Mouse (Mus musculus): ENCODE results near the gene Sec16a. TPM values are rescaled to one million over a fixed set of nuclear protein-coding genes. Genes with fewer than 3 reads are reported as not detected.
"Not testable (repeated sequence)": the region's sequence is repeated elsewhere in the genome, so short reads cannot be mapped to it uniquely, and the experiment has no call there.

Gene Sec16a
- polyA plus RNA-seq, 1 experiment from 2014 or later, result 37.1 TPM

DNA sequence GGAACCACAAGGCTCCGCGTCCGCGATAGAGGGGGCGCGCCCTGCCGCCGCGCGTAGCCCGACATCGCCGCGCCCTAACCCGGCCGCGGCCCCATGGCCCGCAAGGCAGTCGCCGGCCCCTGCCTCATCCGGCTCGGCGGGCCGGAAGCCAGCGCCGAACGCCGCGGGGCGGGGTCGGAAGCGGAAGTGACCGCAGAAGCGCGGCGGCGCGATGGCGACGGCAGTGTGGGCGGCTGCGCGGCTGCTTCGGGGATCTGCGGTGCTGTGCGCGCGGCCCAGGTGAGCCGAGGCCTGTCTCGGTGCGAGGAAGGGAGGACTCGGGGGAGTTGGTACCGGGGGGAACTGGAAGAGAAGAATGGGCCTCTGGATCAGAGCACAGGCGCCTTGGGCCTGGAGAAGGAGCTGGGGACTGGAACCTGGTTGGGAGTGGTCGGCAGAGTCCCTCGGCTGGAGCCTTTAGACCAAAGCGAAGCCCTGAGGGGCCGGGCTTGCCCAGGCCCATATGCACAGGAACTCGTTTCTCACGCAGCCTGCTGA lies 55.8 kb downstream of the Sec16a start, which contains the start of the genes Entr1 and Pmpca:
Entr1 (minus strand) TSS at position 163 of the 537 bp plus-strand sequence.
Pmpca (plus strand) TSS at position 186 of the 537 bp plus-strand sequence.
- Histone ChIP-seq H3K36me3 (peaks cover 77% of the 10 kb centered on the region), H3K9me3 (replicated peaks) (no peaks in the 10 kb centered on the region), H3K27me3 (ENCODE audit: low read depth, poor library complexity, severe bottlenecking) (no peaks in the 10 kb centered on the region), H3K27ac (peak within 1 kb of the TSS; percentile 89), H3K4me1 (peaks cover 27% of the 10 kb centered on the region), H3K4me3 (peak within 1 kb of the TSS; percentile 98)
- DNase-seq (ENCODE audit: low spot score), result peak; percentile 91
- WGBS, result under 1% methylated on average over 60 of the region's 60 CpGs

- Histone ChIP-seq H3K9me3 (replicated peaks) (no peaks in the 10 kb centered on the region), H3K27ac (peak overlapping the region; percentile 89), H3K27me3 (ENCODE audit: low read depth, poor library complexity, severe bottlenecking) (no peaks in the 10 kb centered on the region), H3K4me1 (peaks cover 27% of the 10 kb centered on the region), H3K36me3 (peaks cover 77% of the 10 kb centered on the region), H3K4me3 (peak overlapping the region; percentile 98)
- 1% methylated on average over 45 of the region's 45 CpGs for WGBS
- no peak for DNase-seq (ENCODE audit: low spot score)
These were observed 56.3 kb downstream of the Sec16a start for GRCm38 (mm10) chr2:26388682-26389153.

GRCm38 (mm10) chr2:26387713-26388112 lies 57.3 kb downstream of the Sec16a start:
- peak overlapping the region; percentile 98 for H3K4me3 ChIP-seq
- WGBS, result 91% methylated on average over 3 of the region's 3 CpGs
- H3K9me3 ChIP-seq (replicated peaks), result no peaks in the 10 kb centered on the region
- H3K27ac ChIP-seq, result no peak overlapping the region
- peaks cover 27% of the 10 kb centered on the region for H3K4me1 ChIP-seq
- peaks cover 77% of the 10 kb centered on the region for H3K36me3 ChIP-seq
- no peak for DNase-seq (ENCODE audit: low spot score)
- no peaks in the 10 kb centered on the region for H3K27me3 ChIP-seq (ENCODE audit: low read depth, poor library complexity, severe bottlenecking)

GRCm38 (mm10) chr2:26380871-26381270 lies 64.1 kb downstream of the Sec16a start:
- H3K27me3 ChIP-seq (ENCODE audit: low read depth, poor library complexity, severe bottlenecking); H3K4me1 ChIP-seq; H3K9me3 ChIP-seq (replicated peaks); DNase-seq (ENCODE audit: low spot score): not testable (repeated sequence)
- whole genome bisulfite sequencing, result 39% methylated on average over 6 of the region's 6 CpGs
- H3K4me3 ChIP-seq, result peak overlapping the region; percentile 77
- peak overlapping the region; percentile 78 for H3K27ac ChIP-seq
- peaks cover 76% of the 10 kb centered on the region for H3K36me3 ChIP-seq

GRCm38 (mm10) chr2:26380131-26380771 lies 64.8 kb downstream of the Sec16a start, which contains the start of gene Snapc4:
TSS of gene Snapc4 (minus strand) at chr2:26380653.
- H3K27ac ChIP-seq, result peak within 1 kb of the TSS; percentile 78
- peak within 1 kb of the TSS; percentile 77 for H3K4me3 ChIP-seq
- under 1% methylated on average over 38 of the region's 38 CpGs for WGBS
- peak; percentile 93 for DNase-seq (ENCODE audit: low spot score)
- no peaks in the 10 kb centered on the region for H3K27me3 ChIP-seq (ENCODE audit: low read depth, poor library complexity, severe bottlenecking)
- H3K9me3 ChIP-seq (replicated peaks), result no peaks in the 10 kb centered on the region
- H3K4me1 ChIP-seq, result peaks cover 6% of the 10 kb centered on the region; the same call in 1 of the 2 replicates
- peaks cover 76% of the 10 kb centered on the region for H3K36me3 ChIP-seq

GRCm38 (mm10) chr2:26372396-26372795 lies 72.6 kb downstream of the Sec16a start:
- Histone ChIP-seq H3K27ac (no peak overlapping the region), H3K9me3 (replicated peaks) (no peaks in the 10 kb centered on the region), H3K27me3 (ENCODE audit: low read depth, poor library complexity, severe bottlenecking) (no peaks in the 10 kb centered on the region), H3K4me1 (no peaks in the 10 kb centered on the region), H3K36me3 (peaks cover 100% of the 10 kb centered on the region), H3K4me3 (no peak overlapping the region)
- DNase-seq (ENCODE audit: low spot score), result no peak
- WGBS, result 96% methylated on average over 8 of the region's 8 CpGs

GRCm38 (mm10) chr2:26368572-26368971 lies 76.4 kb downstream of the Sec16a start:
- Histone ChIP-seq H3K4me3 (no peak overlapping the region), H3K27me3 (ENCODE audit: low read depth, poor library complexity, severe bottlenecking) (no peaks in the 10 kb centered on the region), H3K36me3 (peaks cover 100% of the 10 kb centered on the region), H3K4me1 (no peaks in the 10 kb centered on the region), H3K27ac (no peak overlapping the region), H3K9me3 (replicated peaks) (no peaks in the 10 kb centered on the region)
- WGBS, result 94% methylated on average over 1 of the region's 1 CpGs
- no peak for DNase-seq (ENCODE audit: low spot score)

DNA sequence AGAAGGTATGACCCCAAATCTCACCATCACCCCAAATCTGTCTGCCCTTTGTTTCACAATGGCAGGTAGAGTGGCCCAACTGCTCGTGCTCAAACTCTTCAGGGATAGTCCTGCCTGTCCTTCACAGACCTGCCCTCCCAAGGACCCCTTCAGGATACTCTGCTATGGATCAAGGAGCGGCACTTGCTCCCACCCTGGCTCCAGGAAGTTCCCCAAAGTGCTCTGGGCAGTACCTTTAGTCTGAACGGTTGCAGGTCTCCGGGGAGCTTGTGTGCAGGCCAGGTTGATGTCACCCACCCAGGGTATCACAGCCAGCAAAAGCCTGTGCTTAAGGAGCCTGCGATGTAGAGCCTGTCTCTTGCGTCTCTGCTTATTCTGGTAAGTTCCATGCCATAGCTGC lies 77.1 kb downstream of the Sec16a start:
- no peak overlapping the region for H3K27ac ChIP-seq
- H3K9me3 ChIP-seq (replicated peaks), result no peaks in the 10 kb centered on the region
- no peaks in the 10 kb centered on the region for H3K4me1 ChIP-seq
- DNase-seq (ENCODE audit: low spot score), result no peak
- WGBS, result 93% methylated on average over 6 of the region's 6 CpGs
- H3K4me3 ChIP-seq, result no peak overlapping the region
- H3K36me3 ChIP-seq, result peaks cover 100% of the 10 kb centered on the region
- H3K27me3 ChIP-seq (ENCODE audit: low read depth, poor library complexity, severe bottlenecking), result no peaks in the 10 kb centered on the region

GRCm38 (mm10) chr2:26364738-26365465 lies 80.1 kb downstream of the Sec16a start:
- no peak overlapping the region for H3K4me3 ChIP-seq
- WGBS, result 91% methylated on average over 10 of the region's 10 CpGs
- H3K27ac ChIP-seq, result no peak overlapping the region
- peaks cover 85% of the 10 kb centered on the region for H3K36me3 ChIP-seq
- H3K4me1 ChIP-seq, result no peaks in the 10 kb centered on the region
- no peak for DNase-seq (ENCODE audit: low spot score)
- H3K27me3 ChIP-seq (ENCODE audit: low read depth, poor library complexity, severe bottlenecking), result no peaks in the 10 kb centered on the region
- H3K9me3 ChIP-seq (replicated peaks), result no peaks in the 10 kb centered on the region

DNA sequence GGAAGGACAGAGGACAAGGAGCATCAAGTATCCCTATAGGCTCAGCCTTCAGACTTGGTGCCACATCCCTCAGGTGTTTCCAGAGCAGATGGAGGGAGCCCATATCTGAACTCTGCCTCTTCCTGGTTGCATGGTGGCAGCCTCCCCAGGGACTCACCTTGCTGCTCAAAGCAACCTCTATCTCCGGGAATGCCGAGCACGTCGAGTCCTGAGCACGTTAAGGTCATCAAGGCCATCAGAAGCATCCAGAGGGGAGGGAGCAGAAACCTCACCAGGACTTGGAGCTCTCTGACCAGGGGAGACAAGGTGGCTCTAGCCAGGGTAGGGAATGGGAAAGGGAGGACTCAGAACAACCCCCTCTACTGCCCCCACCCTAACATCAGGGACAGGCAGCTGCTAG lies 81.5 kb downstream of the Sec16a start:
- H3K36me3 ChIP-seq, result peaks cover 71% of the 10 kb centered on the region

GRCm38 (mm10) chr2:26362991-26363390 lies 82.0 kb downstream of the Sec16a start:
- 85% methylated on average over 5 of the region's 5 CpGs for WGBS
- DNase-seq (ENCODE audit: low spot score), result no peak

More for the DNA sequence above, 81.5 kb downstream of the Sec16a start:
- H3K27ac ChIP-seq, result no peak overlapping the region
- no peak overlapping the region for H3K4me3 ChIP-seq
- H3K9me3 ChIP-seq (replicated peaks), result no peaks in the 10 kb centered on the region
- no peak for DNase-seq (ENCODE audit: low spot score)
- WGBS, result 80% methylated on average over 5 of the region's 5 CpGs
- H3K4me1 ChIP-seq, result no peaks in the 10 kb centered on the region
- no peaks in the 10 kb centered on the region for H3K27me3 ChIP-seq (ENCODE audit: low read depth, poor library complexity, severe bottlenecking)

GRCm38 (mm10) chr2:26360772-26361171 lies 84.2 kb downstream of the Sec16a start, which contains the start of gene Card9:
TSS of gene Card9 (minus strand) at chr2:26360918.
- Histone ChIP-seq H3K4me3 (no peak within 1 kb of the TSS), H3K9me3 (replicated peaks) (no peaks in the 10 kb centered on the region), H3K27me3 (ENCODE audit: low read depth, poor library complexity, severe bottlenecking) (no peaks in the 10 kb centered on the region), H3K27ac (no peak within 1 kb of the TSS), H3K4me1 (peaks cover 11% of the 10 kb centered on the region), H3K36me3 (peaks cover 44% of the 10 kb centered on the region)
- no peak for DNase-seq (ENCODE audit: low spot score)
- 56% methylated on average over 3 of the region's 3 CpGs for WGBS

More at GRCm38 (mm10) chr2:26362991-26363390, 82.0 kb downstream of the Sec16a start:
- H3K4me3 ChIP-seq, result no peak overlapping the region
- no peaks in the 10 kb centered on the region; the same call in 1 of the 2 replicates for H3K4me1 ChIP-seq
- no peaks in the 10 kb centered on the region for H3K27me3 ChIP-seq (ENCODE audit: low read depth, poor library complexity, severe bottlenecking)
- H3K27ac ChIP-seq, result no peak overlapping the region
- H3K9me3 ChIP-seq (replicated peaks), result no peaks in the 10 kb centered on the region
- H3K36me3 ChIP-seq, result peaks cover 66% of the 10 kb centered on the region

- H3K4me3 ChIP-seq, result no peak overlapping the region
- H3K27me3 ChIP-seq (ENCODE audit: low read depth, poor library complexity, severe bottlenecking), result no peaks in the 10 kb centered on the region
- 89% methylated on average over 6 of the region's 6 CpGs for WGBS
- peaks cover 11% of the 10 kb centered on the region for H3K4me1 ChIP-seq
- H3K27ac ChIP-seq, result no peak overlapping the region
- peaks cover 36% of the 10 kb centered on the region for H3K36me3 ChIP-seq
- H3K9me3 ChIP-seq (replicated peaks), result no peaks in the 10 kb centered on the region
- no peak for DNase-seq (ENCODE audit: low spot score)
These were observed 85.0 kb downstream of the Sec16a start for GRCm38 (mm10) chr2:26359983-26360382.

Measured in limb, embryonic 10.5 days (tissue).